Mouse (Mus musculus): Measurements from ENCODE around the gene Il10ra. TPM values are rescaled to one million over a fixed set of nuclear protein-coding genes. Genes with fewer than 3 reads are reported as not detected.

The Il10ra gene
- polyA plus RNA-seq (2017; shearing (Covaris generic)) = 92.7 TPM

GRCm38 (mm10) chr9:45268597-45269325 is at the start of gene Il10ra:
Gene Il10ra, minus strand, starts transcription at chr9:45269149.

Other genes starting within 250 kb of the Il10ra start
- not detected for gene Mpzl2, start 229.3 kb downstream of the Il10ra start, polyA plus RNA-seq (2017; shearing (Covaris generic))
- gene Mpzl3, start 214.0 kb downstream of the Il10ra start, polyA plus RNA-seq (2017; shearing (Covaris generic)) = 17.4 TPM
- gene Jaml, start 190.0 kb downstream of the Il10ra start, polyA plus RNA-seq (2017; shearing (Covaris generic)) = 10.6 TPM
- gene Scn2b, start 151.4 kb downstream of the Il10ra start, polyA plus RNA-seq (2017; shearing (Covaris generic)) = 0.07 TPM
- 0.05 TPM for gene Scn4b, start 130.8 kb downstream of the Il10ra start, polyA plus RNA-seq (2017; shearing (Covaris generic))
- gene BC049352, start 87.1 kb downstream of the Il10ra start, polyA plus RNA-seq (2017; shearing (Covaris generic)) = 1.2 TPM
- gene Tmprss4, start 65.1 kb downstream of the Il10ra start, polyA plus RNA-seq (2017; shearing (Covaris generic)) = not detected
- gene Tmprss13, start 50.0 kb upstream of the Il10ra start, polyA plus RNA-seq (2017; shearing (Covaris generic)) = 0.66 TPM
- not detected for gene Fxyd6, start 101.0 kb upstream of the Il10ra start, polyA plus RNA-seq (2017; shearing (Covaris generic))
- gene Fxyd2, start 130.5 kb upstream of the Il10ra start, polyA plus RNA-seq (2017; shearing (Covaris generic)) = not detected
- gene Dscaml1, start 157.5 kb upstream of the Il10ra start, polyA plus RNA-seq (2017; shearing (Covaris generic)) = 0.46 TPM